Mouse (Mus musculus): ENCODE measurements around the gene Itgb1bp1.

The Itgb1bp1 gene

DNA sequence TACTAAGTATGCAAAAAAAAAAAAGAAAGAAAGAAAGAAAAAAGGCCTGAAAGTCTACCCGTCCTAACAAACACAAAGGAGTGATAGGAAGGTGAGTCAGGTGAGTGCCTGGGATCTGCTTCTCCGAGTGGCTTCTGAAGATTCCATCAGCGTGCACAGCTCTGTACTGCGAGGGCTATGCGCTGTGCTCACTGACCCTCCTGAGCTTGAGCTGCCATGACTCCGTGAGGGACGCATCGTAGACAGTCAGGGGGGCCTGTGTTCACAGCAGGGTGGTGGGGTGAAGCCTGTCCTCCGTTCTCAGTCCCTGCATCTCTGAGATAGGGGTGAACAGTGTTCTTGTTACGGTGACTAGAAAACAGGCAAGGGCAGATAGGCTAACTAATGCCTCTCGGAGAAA is 12.8 kb upstream of the Itgb1bp1 start:
- DNase-seq: no peak

DNA sequence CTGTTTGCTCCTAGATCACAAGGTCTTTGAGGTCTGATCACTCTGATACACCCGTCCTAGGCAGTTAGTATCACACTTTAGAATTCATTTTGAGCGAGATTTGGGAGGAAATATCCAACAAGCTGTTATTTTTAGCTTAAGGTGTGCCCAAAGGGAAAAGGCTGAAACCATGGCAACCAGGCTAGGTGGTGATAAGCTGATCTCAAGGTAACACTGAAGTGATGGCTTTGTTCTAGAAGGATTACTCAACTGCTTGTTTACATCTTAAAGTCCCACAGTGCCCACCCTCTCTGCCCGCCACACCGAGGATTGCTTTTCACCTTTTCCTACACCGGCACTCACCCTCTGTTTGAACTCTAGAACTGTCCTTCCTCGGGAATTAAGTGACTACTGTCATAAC is 3.6 kb upstream of the Itgb1bp1 start:
- DNase-seq: no peak

DNA sequence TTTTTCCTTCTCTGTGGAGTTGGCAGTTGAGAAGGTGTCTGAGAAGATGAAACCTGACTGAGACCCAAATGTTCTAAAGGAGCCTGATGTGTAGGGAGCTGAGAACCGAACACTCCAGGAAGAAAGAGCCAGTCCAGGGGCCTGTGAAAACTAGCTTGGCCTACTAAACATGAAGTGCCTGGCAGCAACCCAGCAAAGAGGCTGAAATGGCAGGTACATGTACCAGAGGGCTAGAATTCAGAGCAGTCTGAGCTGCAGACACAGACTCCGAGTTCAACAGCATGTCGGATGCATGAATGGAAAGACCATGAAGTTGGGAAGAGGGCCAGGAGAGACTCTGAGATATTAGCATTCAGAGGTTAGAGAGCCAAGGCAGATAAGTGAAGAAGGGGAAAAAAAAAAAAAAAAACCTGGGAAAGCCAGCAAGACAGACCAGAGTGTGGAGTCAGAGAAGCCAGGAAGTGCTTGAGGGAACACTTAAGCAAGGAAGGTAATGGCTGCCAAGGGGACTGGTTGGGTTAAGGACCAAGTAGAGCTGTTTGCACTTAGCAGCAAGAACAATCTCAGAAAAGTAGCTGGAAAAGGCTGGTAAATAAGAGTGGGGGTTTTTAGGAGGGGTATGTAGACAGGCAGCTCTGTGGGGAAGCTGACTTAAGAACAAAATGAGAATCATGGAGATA is 2.8 kb upstream of the Itgb1bp1 start:
- no peak for DNase-seq

DNA sequence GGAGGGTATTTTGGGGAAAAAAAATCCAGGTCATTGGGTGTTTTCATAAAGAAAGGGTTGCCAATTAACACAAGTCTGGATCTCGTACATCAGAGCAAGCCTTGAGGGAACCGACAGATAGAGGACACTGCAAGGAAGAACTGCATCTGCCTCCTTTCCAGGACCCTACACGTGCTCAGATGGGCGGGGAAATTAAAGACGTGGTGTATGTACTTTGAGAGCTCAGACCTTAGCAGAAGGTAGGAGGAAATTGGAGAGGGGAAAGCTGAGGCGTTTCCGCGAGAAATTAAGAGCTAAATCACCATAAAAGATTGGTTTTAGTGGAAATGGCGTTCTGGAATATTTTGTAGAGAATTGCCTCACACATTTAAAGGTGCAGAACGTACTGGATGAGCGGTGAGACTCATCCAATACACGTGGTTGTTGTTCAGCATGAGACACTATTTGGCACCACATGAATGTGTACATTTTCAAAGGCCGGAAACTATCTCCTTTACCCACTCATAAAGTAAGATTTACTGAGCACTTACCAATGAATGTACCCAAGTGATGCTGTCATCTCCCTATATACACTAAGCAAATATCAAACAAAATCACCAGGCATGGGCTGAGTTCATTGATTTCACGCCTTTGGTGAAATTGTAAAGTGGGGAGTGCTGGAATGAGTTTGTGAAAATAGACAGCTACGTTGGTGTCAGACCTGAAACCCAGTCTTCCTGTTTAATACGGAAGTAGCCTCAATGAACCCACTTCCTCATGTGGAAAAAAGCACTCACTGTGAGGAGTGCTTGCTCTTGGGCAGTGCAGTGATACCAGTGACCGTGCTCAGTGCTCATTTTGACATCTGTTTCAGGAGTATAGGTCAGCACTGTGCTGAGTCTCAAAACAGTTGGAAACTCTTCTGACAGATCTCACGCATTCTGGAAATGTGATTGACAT is 897 bp upstream of the Itgb1bp1 start:
- peak; percentile 29 for DNase-seq

DNA sequence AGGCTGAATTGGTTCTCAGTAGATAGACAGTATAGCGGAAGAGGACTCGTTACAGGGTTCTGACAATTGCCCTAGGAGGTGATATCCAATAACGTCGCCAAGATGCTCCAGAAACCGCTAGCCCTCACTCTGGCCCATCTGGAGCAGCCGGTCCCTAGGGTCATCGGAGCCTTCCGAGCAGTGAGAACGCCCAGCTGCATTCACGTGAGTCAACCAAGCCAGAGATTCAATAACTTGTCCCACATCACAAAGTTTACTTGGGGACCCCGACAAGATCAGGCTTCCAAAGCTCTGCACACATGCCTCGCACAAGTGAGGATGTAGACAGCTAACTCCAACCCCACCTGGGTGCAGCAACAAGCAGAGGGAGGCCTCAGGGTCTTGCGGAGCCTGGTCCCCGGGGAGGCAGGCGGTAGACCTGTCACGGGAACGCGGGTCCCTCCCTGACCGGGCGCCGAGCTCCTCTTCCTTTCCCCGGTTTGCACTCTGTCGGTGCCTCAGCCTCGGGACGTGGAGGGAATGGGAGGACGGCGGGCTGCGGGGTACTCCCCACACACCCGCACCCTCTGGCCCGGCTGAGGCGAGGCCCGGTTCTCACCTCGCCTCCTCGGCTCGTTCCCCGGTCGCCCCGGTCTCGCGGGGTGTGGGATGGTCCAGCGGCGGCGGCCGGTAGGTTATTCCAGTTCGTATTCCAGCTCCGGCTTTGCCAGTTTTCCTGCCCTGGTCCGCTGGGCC is 409 bp downstream of the Itgb1bp1 start:
- no peak for DNase-seq

DNA sequence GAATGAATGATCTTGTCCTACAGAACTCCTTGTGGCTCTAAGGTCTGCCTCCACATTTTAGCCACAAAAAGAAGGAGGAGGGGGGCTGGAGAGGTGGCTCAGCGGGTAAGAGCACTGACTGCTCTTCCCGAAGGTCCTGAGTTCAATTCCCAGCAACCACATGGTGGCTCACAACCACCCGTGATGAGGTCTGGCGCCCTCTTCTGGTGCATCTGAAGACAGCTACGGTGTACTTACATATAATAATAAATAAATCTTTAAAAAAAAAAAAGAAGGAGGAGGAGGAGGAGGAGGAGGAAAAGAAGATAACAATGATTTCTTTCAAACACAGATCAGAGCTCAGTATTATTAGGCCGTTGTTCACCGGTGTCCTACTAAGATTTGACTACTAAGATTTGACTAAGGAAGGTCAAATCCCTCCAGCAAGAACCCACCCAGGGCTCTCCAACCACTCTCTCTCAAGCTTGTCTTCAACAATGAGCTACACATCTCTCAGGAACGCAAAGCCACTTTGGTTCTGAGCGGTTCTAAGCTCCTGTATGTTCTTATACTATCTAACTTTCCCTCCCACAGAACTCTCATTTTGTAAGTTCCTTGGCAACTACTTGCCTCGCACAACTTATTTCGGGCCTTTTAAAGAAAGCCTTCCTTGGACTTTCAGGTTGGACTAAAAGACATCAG is 1.2 kb downstream of the Itgb1bp1 start, which contains the start of gene Cpsf3:
Gene Cpsf3, plus strand, starts transcription at position 631 of the 681 bp plus-strand sequence.
- peak; percentile 5 for DNase-seq

DNA sequence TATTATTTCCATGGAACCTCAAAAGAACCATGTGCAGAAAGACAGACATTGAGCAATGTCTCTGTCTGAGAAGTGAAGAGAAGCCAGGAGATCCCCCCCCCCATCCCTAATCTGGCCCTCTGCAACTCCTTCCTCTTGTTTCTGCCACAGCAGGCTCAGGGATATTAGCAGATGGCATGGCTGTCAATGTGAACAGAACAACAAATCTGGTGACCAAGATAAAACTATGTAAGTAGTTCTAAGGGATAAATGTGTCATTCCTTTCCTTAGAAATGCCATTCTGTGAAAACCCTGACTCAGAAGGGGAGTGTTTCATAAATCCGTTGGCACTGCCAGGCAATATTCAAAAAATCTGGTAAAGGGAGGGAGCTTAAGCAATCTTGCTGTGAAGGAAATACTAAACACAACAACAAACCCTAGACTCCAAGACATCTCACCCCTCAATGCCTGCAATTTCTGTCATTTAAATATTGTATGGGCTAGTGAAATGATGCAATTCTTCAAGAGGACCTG is 8.7 kb downstream of the Itgb1bp1 start:
- DNase-seq: no peak

DNA sequence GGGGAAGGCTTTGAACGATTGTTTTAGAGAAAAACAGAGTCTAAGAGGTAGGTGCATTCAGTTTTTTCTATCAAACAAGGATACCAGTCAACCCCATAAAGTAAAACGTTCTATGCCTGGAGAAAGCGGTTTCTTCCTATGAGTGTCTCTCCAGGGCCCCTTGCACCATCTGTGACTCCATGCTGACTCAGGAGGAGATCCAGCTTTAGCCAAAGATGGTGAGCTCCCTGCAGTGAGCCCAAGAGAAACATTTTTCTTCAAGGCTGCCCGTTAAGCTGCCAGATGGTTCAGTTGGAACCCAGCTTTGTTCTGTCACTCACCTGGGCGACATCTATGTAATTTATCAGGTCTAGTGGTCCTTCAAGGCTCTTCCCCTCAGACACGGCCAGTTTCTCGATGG is 11.6 kb downstream of the Itgb1bp1 start:
- no peak for DNase-seq

DNA sequence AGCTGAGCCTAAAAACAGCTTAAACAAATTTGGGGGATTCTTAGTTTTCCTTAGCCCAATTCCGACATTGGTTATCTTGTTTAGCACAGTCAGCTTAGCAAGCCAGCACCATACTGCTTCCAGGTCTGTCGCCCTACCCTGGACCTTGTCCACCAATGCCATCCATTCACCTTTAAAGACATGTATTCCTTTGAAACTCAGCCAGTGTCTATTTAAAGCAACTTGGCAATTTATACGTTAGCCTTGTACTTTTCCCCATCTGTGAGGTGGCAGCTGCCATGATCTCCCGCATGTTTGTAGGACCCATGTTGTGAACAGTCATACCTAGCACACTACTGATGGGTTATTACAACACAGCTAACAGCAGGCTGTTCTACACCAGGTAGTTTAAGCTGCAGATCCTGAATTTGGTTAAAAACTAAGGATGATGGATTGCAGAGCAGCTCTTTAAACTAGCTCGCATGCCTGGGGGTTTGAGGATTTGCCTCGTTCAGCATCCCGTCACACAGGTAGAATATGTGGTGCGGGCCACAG is 17.9 kb downstream of the Itgb1bp1 start:
- no peak for DNase-seq

DNA sequence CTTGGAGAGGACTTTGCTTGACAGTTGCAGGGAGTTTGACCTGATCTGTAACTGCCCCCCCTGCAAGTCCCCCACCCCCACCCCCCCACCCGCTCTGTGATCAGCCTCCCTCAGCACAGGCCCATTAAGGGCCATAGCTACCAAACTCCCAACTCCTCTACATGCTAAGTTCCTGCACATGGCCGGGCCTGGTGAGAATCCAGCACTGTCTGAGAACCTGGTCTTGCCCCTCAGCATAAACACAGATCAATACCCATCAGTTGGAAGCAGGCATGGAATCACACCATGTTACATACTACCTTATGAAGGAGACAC is 19.3 kb downstream of the Itgb1bp1 start:
- DNase-seq: no peak

DNA sequence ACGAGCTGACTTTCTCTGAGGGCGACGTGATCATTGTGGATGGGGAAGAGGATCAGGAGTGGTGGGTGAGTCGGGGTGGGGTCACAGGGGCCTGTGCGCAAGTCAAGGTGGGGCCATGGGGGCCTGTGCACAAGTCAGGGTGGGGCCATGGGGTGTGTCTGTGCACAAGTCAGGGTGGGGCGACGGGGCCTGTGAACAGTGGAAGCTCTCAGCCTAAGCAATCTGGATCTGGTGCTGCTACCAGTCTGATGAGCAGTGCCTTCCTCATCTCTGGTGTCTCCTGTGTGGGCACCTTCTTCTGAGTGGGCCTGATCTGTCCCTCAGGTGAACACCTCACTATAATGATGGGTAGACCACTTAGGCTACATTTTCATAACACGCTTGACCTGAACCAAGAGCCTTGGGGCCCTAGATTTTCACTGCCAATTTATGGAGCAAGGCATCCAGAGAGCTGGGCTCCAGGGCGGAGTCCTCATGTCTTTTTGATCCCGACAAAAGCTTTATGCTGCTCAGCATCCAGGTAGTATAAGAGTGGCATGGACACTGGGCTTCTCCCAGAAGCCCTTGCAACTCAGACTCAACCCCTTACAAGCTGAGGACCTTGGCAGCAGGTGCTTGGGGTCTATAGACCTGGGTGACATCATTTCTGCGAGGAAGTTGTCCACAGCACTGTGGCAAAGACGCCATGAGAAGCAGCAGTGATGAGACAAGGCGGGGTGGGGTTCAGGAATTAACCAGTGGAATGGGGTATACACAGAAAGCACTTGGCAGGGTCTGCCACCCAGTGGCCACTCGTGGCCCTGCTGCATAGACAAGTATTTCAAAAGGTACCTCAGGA is 19.9 kb downstream of the Itgb1bp1 start:
- DNase-seq: peak; percentile 35

DNA sequence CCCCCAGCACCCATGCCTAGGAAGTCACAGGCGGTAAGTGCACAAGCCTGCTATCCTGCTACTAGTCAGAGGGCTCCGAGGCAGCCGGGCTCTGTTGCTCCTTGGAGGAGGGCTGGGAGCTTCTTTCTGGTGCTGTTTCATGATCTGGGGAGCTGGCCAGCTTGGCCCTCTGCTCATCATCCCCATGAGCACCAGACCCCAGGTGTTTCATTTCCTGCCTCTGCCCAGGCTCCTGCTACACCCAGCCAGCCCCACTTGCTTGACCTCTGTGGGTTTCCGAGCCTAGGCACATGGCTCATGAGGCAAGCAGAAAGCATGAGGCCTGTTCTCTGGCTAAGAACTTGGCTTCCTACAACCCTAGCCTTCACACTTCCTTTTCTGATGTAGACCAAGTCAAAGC is 20.6 kb downstream of the Itgb1bp1 start:
- no peak for DNase-seq

DNA sequence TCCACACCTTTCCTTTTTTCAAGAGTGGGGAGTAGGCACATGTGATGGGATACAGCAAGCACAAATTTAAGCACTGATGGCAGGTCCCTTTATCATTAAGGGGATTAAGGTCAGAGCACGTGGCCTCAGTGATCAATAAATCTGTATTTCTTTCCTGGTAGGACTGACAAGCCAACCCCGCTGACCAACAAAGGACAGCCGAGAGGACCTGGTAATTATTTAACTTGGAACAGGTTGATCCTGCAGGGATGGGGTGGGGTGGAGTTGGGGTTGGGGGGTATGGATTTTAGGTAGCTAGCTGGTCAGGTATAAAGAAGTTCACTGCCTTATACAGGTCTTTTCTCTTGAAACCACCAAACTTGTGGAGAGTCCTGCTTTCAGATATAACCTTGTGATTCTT is 21.1 kb downstream of the Itgb1bp1 start:
- DNase-seq: no peak

DNA sequence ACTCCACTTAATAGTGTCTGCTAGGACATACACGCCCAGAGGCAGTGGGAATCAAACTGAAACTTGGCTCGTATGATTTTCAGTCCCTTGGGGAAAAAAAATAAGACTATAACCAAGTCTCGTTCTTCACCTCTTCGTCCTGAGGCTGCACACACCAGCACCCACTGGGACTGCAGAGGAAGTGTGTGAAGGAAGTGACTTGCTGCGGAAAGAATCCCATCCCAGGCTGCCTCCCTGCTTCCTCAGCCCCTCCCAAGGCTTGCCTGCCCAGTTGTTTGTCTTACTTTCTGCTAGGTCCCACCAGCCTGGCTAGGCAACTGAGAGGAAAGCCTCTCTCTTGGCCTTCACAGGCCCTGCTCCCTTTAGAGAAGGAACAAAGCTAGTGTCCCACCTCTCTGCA is 21.8 kb downstream of the Itgb1bp1 start:
- DNase-seq: no peak

DNA sequence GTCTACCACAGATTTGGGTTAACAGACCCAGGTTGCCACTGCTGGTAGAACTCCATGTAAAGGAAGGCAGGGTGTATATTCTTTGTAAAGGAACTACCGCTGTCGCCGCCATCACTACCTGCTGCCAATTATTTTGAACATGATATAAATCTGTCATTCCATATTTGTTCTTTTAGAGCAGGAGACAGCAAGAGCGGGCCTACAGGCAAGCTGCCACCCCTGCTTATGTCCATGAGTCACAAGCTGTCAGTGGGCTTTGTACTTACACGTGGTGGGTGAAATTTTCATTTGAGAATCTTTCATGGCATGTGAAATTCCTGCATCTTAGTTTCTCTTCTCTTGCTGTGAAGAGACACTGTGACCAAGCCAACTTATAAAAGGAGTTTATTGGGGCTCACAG is 22.8 kb downstream of the Itgb1bp1 start:
- DNase-seq: no peak

DNA sequence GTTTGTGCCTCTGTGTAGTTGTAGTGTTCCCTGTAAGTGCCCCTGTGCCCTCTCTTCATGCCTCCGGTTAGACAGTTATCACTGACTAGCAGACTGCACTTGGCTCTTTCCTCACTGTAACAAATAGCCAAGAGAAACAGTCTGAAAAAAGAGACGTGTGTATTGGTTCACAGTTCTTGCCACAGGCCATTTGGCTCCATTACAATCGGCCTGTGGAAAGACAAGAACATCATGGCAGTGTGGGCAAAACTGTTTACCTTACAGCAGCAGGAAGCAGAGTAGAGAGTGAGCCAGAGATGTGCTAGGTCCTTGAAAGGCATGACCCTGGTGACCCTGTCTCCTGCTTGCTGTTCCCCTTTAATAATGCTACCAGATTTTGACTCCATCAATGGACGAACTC is 24.6 kb downstream of the Itgb1bp1 start:
- DNase-seq: no peak

DNA sequence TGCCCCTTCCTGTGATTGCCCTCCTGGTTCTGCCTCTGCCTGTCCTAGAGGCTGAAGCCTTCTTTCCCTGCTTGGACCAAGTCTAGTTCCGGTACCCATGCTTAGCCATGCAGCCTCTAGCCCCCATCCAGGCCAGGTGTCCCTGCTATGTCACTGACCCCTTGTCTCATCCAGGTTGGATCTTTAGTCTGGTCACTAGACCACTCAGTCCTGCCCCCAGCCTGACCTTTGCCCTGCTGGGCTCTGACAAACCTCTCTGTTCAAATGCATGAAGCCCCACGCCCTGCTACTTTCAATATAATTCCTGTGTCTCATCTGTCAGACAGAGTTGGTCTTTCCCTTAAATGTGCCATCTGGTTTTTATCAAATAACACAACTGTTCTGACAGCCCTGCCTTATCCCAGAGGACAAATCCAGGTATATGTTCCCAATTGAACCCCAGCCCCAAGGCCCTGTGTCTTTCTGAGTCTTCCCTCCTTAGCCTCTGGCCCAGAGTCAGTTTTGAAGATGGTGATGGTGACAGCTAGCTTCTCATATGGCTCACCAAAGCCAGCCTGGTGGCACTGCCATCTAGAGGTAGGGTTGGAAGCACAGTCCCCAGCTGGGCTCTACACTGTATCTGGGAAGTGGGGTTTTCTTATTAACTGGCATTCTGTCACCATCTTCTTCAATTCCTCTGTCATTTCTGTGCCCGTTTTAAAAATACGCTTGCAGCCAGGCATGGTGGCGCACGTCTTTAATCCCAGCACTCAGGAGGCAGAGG is 25.4 kb downstream of the Itgb1bp1 start:
- peak; percentile 35 for DNase-seq

DNA sequence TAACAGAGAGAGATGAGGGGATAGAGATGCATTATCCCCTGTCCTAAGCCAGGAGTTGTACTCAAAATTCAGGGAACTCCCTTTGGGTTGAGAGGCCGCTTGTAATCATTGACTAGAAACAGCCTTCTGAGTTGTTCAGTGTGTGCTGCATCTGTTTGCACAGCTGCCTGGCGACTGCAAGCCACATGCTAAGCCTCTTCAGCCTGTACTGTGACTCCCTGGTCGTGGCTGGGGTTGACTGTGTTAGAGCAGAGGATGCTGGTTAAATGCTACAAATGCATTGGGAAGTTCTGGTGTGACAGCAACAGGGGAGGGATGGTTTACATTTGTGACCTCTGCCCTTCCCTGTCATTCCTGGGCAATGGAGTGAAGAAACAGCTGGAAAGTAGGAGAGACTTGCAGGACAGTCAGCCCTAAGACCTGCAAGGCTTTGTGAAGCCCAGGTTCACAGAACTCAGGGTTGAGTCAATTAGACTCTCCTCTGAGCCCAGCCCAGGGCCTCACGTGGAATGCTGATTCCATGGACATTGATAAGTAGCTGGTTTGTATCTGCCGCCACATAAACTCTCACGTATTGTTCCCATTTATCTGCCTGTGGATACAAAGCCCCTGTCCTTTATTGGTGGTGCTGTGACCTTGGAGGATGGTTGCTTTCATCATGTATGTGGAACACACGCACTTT is 38.2 kb downstream of the Itgb1bp1 start:
- no peak for DNase-seq

DNA sequence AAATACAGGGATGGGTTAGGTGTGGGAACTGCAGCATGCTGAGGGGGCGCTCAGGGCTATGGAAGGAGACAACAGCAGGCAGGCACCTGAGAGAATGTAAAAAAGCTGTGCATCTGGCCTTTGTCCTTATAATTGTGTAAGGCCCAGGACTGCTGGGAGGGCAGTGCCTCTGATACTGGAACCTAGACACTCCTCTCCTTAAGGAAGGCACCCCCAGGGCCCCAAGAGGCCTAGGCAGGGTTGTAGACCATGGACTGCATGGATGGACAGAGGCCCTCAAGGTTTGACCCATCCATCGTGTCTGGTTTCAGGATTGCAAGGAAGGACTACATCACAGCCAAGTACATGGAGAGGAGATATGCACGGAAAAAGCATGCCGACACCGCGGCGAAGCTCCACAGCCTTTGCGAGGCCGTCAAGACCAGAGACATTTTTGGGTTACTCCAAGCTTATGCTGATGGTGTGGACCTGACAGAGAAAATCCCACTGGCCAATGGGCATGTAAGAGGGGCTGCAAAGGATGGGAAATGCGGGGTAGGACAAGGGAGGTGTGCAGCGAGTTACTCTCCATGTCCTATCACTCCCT is 41.6 kb downstream of the Itgb1bp1 start:
- DNase-seq: no peak

DNA sequence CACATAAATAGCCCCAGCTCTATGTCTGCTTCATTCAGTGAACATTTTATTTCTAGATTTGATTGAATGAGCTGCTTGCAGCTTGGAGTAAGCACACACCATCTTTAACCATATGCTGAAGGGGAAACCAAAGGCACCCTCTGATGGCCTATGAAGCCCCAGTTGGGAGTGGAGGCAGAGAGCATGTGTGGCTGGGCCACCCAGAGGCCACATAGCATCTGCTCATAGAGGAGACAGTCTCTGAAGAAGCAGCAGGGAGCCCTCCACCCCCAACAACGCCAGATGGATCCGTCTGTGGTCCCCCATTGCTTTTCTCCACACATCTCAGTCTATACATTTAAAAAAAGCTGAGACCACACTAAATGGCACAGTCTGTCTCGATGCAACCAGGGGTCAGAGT is 44.1 kb downstream of the Itgb1bp1 start:
- no peak for DNase-seq

All from thymus, postnatal 25 days (tissue).